Mouse (Mus musculus) heart, embryonic 12.5 days (tissue): ENCODE measurements around the gene Ccdc183. TPM values are rescaled to one million over a fixed set of nuclear protein-coding genes. Genes with fewer than 3 reads are reported as not detected.

Experiments used
- ATAC-seq: fragments of 200-750 bp; cut with Nextera tagmentation; 2 replicates; pipeline ENCODE4 v1.8.0; 2017; ENCODE audit warnings: moderate TSS enrichment, moderate library complexity; ENCODE audit not compliant: insufficient number of reproducible peaks, low FRiP score
- H3K27ac ChIP-seq: fragments of 300-500 bp; sonication (generic); 2 replicates; pipeline ENCODE4 v1.5.1; 2016; ENCODE audit warnings: mild to moderate bottlenecking, moderate library complexity; ENCODE audit not compliant: poor library complexity, severe bottlenecking
- H3K27me3 ChIP-seq: fragments of 300-500 bp; sonication (generic); replicated peaks from 2 replicates; pipeline ENCODE4 v1.6.1; 2016; ENCODE audit warnings: mild to moderate bottlenecking, moderate library complexity
- H3K36me3 ChIP-seq: fragments of 300-500 bp; sonication (generic); 2 replicates; pipeline ENCODE4 v1.6.1; 2016; ENCODE audit warnings: mild to moderate bottlenecking, moderate library complexity
- H3K4me1 ChIP-seq: fragments of 300-500 bp; sonication (generic); replicated peaks from 2 replicates; pipeline ENCODE4 v1.6.1; 2016; ENCODE audit warnings: mild to moderate bottlenecking
- H3K4me2 ChIP-seq: fragments of 300-500 bp; sonication (generic); 2 replicates; pipeline ENCODE4 v1.6.1; 2016; ENCODE audit warnings: mild to moderate bottlenecking, moderate library complexity
- H3K4me3 ChIP-seq: fragments of 300-500 bp; sonication (generic); 2 replicates; pipeline ENCODE4 v1.5.1; 2016; ENCODE audit warnings: mild to moderate bottlenecking
- H3K9ac ChIP-seq: fragments of 300-500 bp; sonication (generic); 2 replicates; pipeline ENCODE4 v1.6.1; 2016; ENCODE audit warnings: mild to moderate bottlenecking, moderate library complexity
- H3K9me3 ChIP-seq: fragments of 300-500 bp; sonication (generic); replicated peaks from 2 replicates; pipeline ENCODE4 v1.6.1; 2016; ENCODE audit warnings: mild to moderate bottlenecking, moderate library complexity
- WGBS: fragments of 180-500 bp; shearing (Covaris S2); methylation state at CpG from one replicate; pipeline ENCODE4 v1.1.7; 2016; 5-methylcytosine and 5-hydroxymethylcytosine counted together
- polyA plus RNA-seq: library from polyadenylated mRNA; unstranded; fragments of >200 nt; fragmentation: Nextera tagmentation; extraction: Ambion mirVana; gene quantifications from 2 replicates; pipeline ENCODE4 v1.2.1, GENCODE M21; 2016

The Ccdc183 gene
- polyA plus RNA-seq: 0.12 and 0.14 TPM in 2 replicates

GRCm38 (mm10) chr2:25617578-25617977 is at the start of gene Ccdc183:
Ccdc183 (minus strand) TSS chr2:25617678.
- Histone ChIP-seq H3K4me1 (peaks cover 12% of the 10 kb centered on the region; the same call in 1 of the 2 replicates), H3K36me3 (no peaks in the 10 kb centered on the region), H3K9me3 (no peaks in the 10 kb centered on the region), H3K4me2 (peak within 1 kb of the TSS; percentile 44; the same call in 1 of the 2 replicates), H3K27me3 (peaks cover 74% of the 10 kb centered on the region), H3K4me3 (peak within 1 kb of the TSS; percentile 26; the same call in 1 of the 2 replicates), H3K9ac (no peak within 1 kb of the TSS), H3K27ac (no peak within 1 kb of the TSS)
- ATAC-seq: no peak
- 67% methylated on average over 3 of the region's 3 CpGs for WGBS

GRCm38 (mm10) chr2:25666516-25666915 is 49.0 kb upstream of the Ccdc183 start:
- no peak overlapping the region for H3K27ac ChIP-seq
- no peak overlapping the region for H3K4me2 ChIP-seq
- WGBS: 53% methylated on average over 1 of the region's 1 CpGs
- H3K4me3 ChIP-seq: no peak overlapping the region
- no peaks in the 10 kb centered on the region for H3K36me3 ChIP-seq
- H3K9ac ChIP-seq: no peak overlapping the region
- no peaks in the 10 kb centered on the region for H3K4me1 ChIP-seq
- no peak for ATAC-seq
- H3K27me3 ChIP-seq: no peaks in the 10 kb centered on the region
- no peaks in the 10 kb centered on the region for H3K9me3 ChIP-seq

- no peak overlapping the region for H3K9ac ChIP-seq
- no peak overlapping the region for H3K27ac ChIP-seq
- ATAC-seq: no peak
- 80% methylated on average over 5 of the region's 5 CpGs for WGBS
- no peak overlapping the region for H3K4me3 ChIP-seq
- no peaks in the 10 kb centered on the region for H3K9me3 ChIP-seq
- H3K4me2 ChIP-seq: no peak overlapping the region
- H3K27me3 ChIP-seq: no peaks in the 10 kb centered on the region
- no peaks in the 10 kb centered on the region for H3K36me3 ChIP-seq
- no peaks in the 10 kb centered on the region for H3K4me1 ChIP-seq
These were observed 46.6 kb upstream of the Ccdc183 start for GRCm38 (mm10) chr2:25664125-25664524.

- H3K9ac ChIP-seq: no peak overlapping the region
- no peak overlapping the region for H3K4me3 ChIP-seq
- no peaks in the 10 kb centered on the region for H3K4me1 ChIP-seq
- H3K9me3 ChIP-seq: no peaks in the 10 kb centered on the region
- H3K27me3 ChIP-seq: no peaks in the 10 kb centered on the region
- WGBS: 59% methylated on average over 1 of the region's 1 CpGs
- ATAC-seq: no peak
- no peak overlapping the region for H3K27ac ChIP-seq
- H3K36me3 ChIP-seq: no peaks in the 10 kb centered on the region
- no peak overlapping the region for H3K4me2 ChIP-seq
These were observed 46.0 kb upstream of the Ccdc183 start for GRCm38 (mm10) chr2:25663511-25663910.

GRCm38 (mm10) chr2:25661245-25661970 is 43.9 kb upstream of the Ccdc183 start:
- Histone ChIP-seq H3K9me3 (no peaks in the 10 kb centered on the region), H3K27me3 (no peaks in the 10 kb centered on the region), H3K4me2 (no peak overlapping the region), H3K9ac (no peak overlapping the region), H3K4me3 (no peak overlapping the region), H3K36me3 (no peaks in the 10 kb centered on the region), H3K27ac (no peak overlapping the region), H3K4me1 (no peaks in the 10 kb centered on the region)
- no peak for ATAC-seq
- WGBS: 73% methylated on average over 6 of the region's 6 CpGs

GRCm38 (mm10) chr2:25660279-25660678 is 42.8 kb upstream of the Ccdc183 start:
- no peak overlapping the region for H3K9ac ChIP-seq
- ATAC-seq: no peak

GRCm38 (mm10) chr2:25657652-25658051 is 40.2 kb upstream of the Ccdc183 start, which contains the start of gene Lcn5:
Lcn5 (plus strand) TSS chr2:25657952.
- no peak for ATAC-seq
- H3K27ac ChIP-seq: no peak within 1 kb of the TSS

More at GRCm38 (mm10) chr2:25660279-25660678, 42.8 kb upstream of the Ccdc183 start:
- Histone ChIP-seq H3K9me3 (no peaks in the 10 kb centered on the region), H3K27ac (no peak overlapping the region), H3K4me2 (no peak overlapping the region), H3K4me3 (no peak overlapping the region), H3K4me1 (no peaks in the 10 kb centered on the region), H3K27me3 (peaks cover 10% of the 10 kb centered on the region), H3K36me3 (no peaks in the 10 kb centered on the region)
- WGBS: 79% methylated on average over 8 of the region's 8 CpGs

GRCm38 (mm10) chr2:25657246-25657645 is 39.8 kb upstream of the Ccdc183 start:
- Histone ChIP-seq H3K36me3 (no peaks in the 10 kb centered on the region), H3K9ac (no peak overlapping the region), H3K27me3 (peaks cover 26% of the 10 kb centered on the region), H3K9me3 (no peaks in the 10 kb centered on the region), H3K4me3 (no peak overlapping the region), H3K4me1 (no peaks in the 10 kb centered on the region), H3K4me2 (no peak overlapping the region), H3K27ac (no peak overlapping the region)
- WGBS: 72% methylated on average over 4 of the region's 4 CpGs
- no peak for ATAC-seq

More at GRCm38 (mm10) chr2:25657652-25658051, 40.2 kb upstream of the Ccdc183 start, which contains the start of gene Lcn5:
- Histone ChIP-seq H3K4me3 (no peak within 1 kb of the TSS), H3K36me3 (no peaks in the 10 kb centered on the region), H3K9me3 (no peaks in the 10 kb centered on the region), H3K9ac (no peak within 1 kb of the TSS), H3K4me1 (no peaks in the 10 kb centered on the region), H3K4me2 (no peak within 1 kb of the TSS), H3K27me3 (peaks cover 26% of the 10 kb centered on the region)

- Histone ChIP-seq H3K27me3 (peaks cover 26% of the 10 kb centered on the region), H3K27ac (no peak overlapping the region), H3K4me1 (no peaks in the 10 kb centered on the region), H3K9me3 (no peaks in the 10 kb centered on the region), H3K9ac (no peak overlapping the region), H3K4me2 (no peak overlapping the region), H3K4me3 (no peak overlapping the region), H3K36me3 (no peaks in the 10 kb centered on the region)
- 78% methylated on average over 4 of the region's 4 CpGs for WGBS
- no peak for ATAC-seq
These were observed 39.2 kb upstream of the Ccdc183 start for GRCm38 (mm10) chr2:25656691-25657090.

- Histone ChIP-seq H3K9me3 (no peaks in the 10 kb centered on the region), H3K27ac (no peak overlapping the region), H3K27me3 (peaks cover 26% of the 10 kb centered on the region), H3K4me3 (no peak overlapping the region), H3K9ac (no peak overlapping the region), H3K36me3 (no peaks in the 10 kb centered on the region), H3K4me2 (no peak overlapping the region), H3K4me1 (no peaks in the 10 kb centered on the region)
- ATAC-seq: no peak
- WGBS: 63% methylated on average over 1 of the region's 1 CpGs
These were observed 37.0 kb upstream of the Ccdc183 start for GRCm38 (mm10) chr2:25654502-25654901.

- no peak within 1 kb of the TSS for H3K27ac ChIP-seq
- no peak within 1 kb of the TSS for H3K4me2 ChIP-seq
- H3K9ac ChIP-seq: no peak within 1 kb of the TSS
- H3K27me3 ChIP-seq: peaks cover 26% of the 10 kb centered on the region
- WGBS: 86% methylated on average over 2 of the region's 2 CpGs
- no peak within 1 kb of the TSS for H3K4me3 ChIP-seq
- H3K4me1 ChIP-seq: no peaks in the 10 kb centered on the region
- no peak for ATAC-seq
- no peaks in the 10 kb centered on the region for H3K36me3 ChIP-seq
- no peaks in the 10 kb centered on the region for H3K9me3 ChIP-seq
These were observed 35.4 kb upstream of the Ccdc183 start, which contains the start of gene Lcn8 for GRCm38 (mm10) chr2:25652902-25653301. Lcn8 (plus strand) TSS chr2:25653120.
